Mouse (Mus musculus) liver, postnatal 0 days (tissue): ENCODE data around the gene Krt84.

Experiments
- CTCF ChIP-seq: sonication (generic); IDR thresholded peaks from 2 replicates; pipeline ENCODE4 v1.5.1; 2016; ENCODE audit warnings: antibody characterized with exemption, low read depth
- EP300 ChIP-seq: IDR thresholded peaks from 2 replicates; pipeline ENCODE4 v1.6.1; 2016; ENCODE audit warnings: antibody characterized with exemption, low read depth, mild to moderate bottlenecking

DNA sequence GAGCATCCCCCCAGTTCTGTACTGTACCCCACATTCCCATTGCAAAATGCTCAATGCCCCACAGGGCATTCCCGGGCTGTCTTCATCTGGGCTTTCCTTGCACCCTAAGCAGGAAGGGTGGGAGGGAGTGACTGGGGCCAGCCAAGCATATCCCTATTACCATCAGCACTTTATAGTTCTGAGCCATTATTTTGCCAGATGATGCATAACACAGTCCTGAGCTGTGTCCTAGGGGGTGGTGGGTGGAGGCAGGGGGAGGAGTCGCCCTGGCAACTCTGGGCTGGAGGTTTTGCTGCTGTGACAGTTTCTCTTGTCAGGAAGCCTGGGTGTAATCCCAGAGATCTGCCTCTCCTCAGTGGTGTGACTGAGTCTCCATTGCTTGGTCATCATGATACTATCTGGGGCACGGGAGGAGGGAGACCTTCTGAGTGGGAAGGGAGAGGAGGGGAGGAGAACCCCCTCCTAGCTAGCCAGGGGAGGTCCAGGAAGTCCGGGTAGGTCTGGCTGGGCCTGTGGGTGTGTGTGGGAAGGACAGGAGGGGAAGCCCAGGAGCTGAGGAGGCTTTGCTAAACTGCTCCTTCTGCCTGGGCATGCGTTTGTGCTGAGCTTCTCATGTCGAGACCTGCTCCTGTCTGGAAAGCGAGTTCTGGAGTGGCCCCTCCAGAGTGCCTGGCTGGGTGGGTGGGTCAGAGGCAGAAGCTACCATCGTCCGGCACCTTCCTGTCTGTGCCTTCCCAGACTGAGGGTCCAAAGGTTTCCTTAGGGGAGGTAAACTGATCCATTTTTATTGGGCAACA, 3.6 kb upstream of the Krt84 start:
- no peak for TF ChIP-seq CTCF
- no peak for TF ChIP-seq EP300
